Mouse (Mus musculus): Measurements from ENCODE around the gene Nf1.

DNA sequence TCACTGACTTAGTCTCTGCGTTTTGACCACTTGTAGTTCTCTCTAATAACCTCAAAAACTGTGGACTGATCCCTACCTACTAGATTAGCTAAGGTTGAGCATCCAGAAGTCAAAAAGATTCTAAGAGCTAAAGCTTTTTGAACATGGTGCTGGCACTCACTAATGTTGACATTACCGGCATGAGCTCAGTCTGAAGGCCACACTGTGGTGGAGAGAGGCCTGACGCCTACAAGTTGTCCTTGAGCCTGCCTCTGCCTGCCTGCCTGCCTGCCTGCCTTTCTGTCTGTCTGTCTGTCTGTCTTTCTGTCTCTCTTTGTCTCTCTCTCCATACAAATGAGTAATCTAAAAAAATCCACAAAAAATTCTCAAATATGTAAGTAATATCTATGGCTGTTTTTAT, 118.4 kb downstream of the Nf1 start:
- TF ChIP-seq POLR2A (IDR thresholded peaks at IDR 0.05; ENCODE audit: low read depth, low read length): no peak
- no peak for TF ChIP-seq CTCF (IDR thresholded peaks at IDR 0.05; ENCODE audit: extremely low read depth, insufficient read depth, insufficient read length, insufficient replicate concordance)
